Mouse (Mus musculus) left cerebral cortex, postnatal 25 days (tissue): ENCODE data around the gene AY358078. TPM values are rescaled to one million over a fixed set of nuclear protein-coding genes. Genes with fewer than 3 reads are reported as not detected.
"Not testable (repeated sequence)": the region's sequence is repeated elsewhere in the genome, so short reads cannot be mapped to it uniquely, and the experiment has no call there.

Source experiments
- DNase-seq, 2 experiments: peaks; one replicate each; pipeline ENCODE4 v3.0.0; 2022; ENCODE audit warnings: low spot score in 2 of 2, mixed read lengths in 1 of 2
- intact Hi-C: fragments of 180-260 bp; cut with DNase I; formaldehyde crosslinking; loops from one replicate; pipeline ENCODE4 v1.15.1; 2025
- total RNA-seq, 2 experiments: library from RNA; stranded (reverse); gene quantifications; 2 replicates each; pipeline ENCODE4 v1.2.3; 2021

AY358078 gene
- not detected for total RNA-seq

DNA sequence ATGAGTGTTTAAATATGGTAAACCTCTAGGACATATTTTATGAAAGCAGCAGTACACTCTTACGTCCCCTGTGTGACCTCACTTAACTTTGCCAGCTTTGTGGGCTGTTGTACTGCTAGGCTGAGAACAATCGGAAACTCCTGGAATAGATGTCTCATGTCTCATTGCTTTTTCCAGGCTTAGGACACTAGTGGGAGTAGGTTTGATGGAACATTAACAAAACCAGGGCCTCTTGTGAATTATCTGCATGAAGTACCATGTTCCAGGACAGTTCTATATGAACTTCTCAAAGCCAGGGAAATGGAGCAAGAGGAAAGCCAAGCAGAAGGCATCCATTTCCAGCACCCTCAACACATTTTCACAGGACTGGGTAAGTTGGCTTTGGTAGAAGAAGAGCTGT is at the start of gene AY358078:
Gene AY358078, plus strand, starts transcription at position 301 of the 400 bp plus-strand sequence.
- intact Hi-C loops, result no loop called here
- no peak for DNase-seq

DNA sequence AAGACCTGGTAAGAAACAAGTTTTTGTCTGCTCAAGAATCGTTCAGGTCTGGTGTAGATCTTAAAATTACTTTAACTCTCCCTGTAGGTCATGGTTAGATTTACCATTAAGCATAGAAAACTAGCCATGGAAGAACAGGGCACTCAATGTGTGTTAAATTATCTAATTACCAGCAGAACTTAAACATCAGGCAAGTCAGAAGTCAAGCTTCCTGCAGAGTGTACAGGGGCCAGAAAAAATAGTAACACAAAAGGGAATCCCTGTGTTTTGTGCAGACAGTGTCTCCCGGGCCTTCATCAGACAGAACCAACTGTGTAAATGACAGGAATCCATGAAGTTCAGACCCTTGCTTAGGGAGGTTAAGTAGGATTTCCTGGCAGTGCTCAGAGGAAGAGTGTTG is 43.9 kb upstream of the AY358078 start:
- no peak for DNase-seq
- intact Hi-C loops, result loop anchor here (5.0 kb wide), 1 partner anchor 504 kb away; no protein-coding TSS in a partner anchor

GRCm38 (mm10) chr14:51771378-51771777 is 28.5 kb upstream of the AY358078 start:
- intact Hi-C loops, result loop anchor here (10.0 kb wide), 1 partner anchor 53 kb away; no protein-coding TSS in a partner anchor
- DNase-seq, result peak in 1 of 2 experiments; percentile 9

GRCm38 (mm10) chr14:51773490-51773889 is 26.4 kb upstream of the AY358078 start, which contains the start of gene Ang4:
Gene Ang4 (minus strand): TSS chr14:51773590.
- intact Hi-C loops, result loop anchor here (10.0 kb wide), 1 partner anchor 51 kb away; no protein-coding TSS in a partner anchor
- no peak for DNase-seq

GRCm38 (mm10) chr14:51777791-51778190 is 22.1 kb upstream of the AY358078 start:
- DNase-seq, result no peak
- intact Hi-C loops, result loop anchor here (5.0 to 10.0 kb wide), 2 partner anchors 47 to 90 kb away; no protein-coding TSS in a partner anchor

DNA sequence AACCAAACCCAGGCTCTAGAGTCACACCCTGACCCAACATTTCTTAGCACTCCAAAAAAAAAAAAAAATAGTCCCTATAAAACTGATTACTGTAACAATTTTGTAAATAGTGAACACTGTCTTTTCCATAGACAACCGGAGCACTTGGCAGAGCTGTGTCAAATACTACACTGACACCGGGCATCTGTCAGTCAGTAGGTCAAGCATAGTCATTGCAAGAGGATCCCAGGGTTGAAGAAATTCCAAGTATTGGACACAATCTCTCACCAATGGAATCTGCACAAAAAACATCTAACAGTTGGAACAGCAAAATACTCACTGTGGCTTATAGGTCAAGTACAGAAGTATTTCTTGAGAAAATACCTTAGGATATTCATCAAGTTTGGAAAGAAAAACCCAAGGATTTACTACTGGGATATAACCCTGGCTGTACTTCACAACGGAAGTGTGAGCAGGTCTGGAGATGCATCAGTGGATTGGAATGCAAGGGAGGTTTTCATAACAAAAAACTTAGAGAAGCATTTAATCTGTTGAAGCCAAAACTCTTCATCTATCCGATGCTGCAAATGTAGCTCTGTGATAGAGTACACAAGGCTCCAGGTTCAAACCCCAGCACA is 20.9 kb upstream of the AY358078 start:
- no peak for DNase-seq
- intact Hi-C loops, result loop anchor here (5.0 to 10.0 kb wide), 2 partner anchors 46 to 88 kb away; no protein-coding TSS in a partner anchor

DNA sequence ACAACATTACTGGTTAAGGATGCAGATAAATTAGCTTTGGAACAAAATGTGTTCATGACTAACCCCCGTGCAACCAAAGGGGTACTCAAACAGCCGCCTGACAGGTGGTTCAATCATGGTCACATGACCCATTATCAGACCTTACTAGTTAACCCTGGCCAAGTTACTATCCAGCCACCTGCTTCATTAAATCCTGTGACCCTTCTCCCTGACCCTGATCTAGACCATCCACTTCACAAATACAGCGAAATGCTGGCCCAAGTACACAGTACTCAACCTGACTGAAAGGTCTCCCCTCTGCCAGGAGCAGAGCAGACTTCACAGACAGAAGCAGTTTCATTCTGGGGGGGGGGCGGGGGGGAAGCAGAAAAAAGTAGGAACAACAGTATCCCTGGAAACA is 13.5 kb upstream of the AY358078 start:
- no peak for DNase-seq
- intact Hi-C loops, result no loop called here

- intact Hi-C loops, result no loop called here
- no peak for DNase-seq
Observed at GRCm38 (mm10) chr14:51787061-51787460, 12.8 kb upstream of the AY358078 start.

- intact Hi-C loops, result no loop called here
- no peak for DNase-seq
Observed at GRCm38 (mm10) chr14:51789196-51789595, 10.7 kb upstream of the AY358078 start.

- no peak for DNase-seq
- intact Hi-C loops, result no loop called here
Observed at GRCm38 (mm10) chr14:51794106-51794505, 5.7 kb upstream of the AY358078 start.

DNA sequence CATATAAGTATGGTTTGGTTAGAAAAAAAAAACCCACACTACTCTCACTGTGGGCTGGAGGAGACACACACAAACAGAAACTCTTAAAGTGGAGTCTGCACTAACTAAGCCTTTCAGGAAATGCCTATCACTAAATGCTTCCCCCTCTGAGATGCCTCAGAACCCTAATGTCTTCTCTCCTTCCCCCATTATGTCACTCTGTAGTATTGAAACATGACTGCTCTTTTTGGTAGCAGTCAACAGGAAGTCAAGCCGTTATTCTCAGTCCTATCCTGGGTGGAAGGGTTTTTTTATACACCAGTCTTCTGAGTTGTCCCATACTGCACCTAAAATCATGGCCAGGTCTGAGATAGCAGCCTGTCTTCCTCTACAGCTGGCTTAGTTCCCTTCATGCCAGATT is 26.8 kb downstream of the AY358078 start:
- intact Hi-C loops, result loop anchor here (10.0 kb wide), 1 partner anchor 52 kb away; the partner anchor contains the start of gene Ang4
- DNase-seq, result no peak

DNA sequence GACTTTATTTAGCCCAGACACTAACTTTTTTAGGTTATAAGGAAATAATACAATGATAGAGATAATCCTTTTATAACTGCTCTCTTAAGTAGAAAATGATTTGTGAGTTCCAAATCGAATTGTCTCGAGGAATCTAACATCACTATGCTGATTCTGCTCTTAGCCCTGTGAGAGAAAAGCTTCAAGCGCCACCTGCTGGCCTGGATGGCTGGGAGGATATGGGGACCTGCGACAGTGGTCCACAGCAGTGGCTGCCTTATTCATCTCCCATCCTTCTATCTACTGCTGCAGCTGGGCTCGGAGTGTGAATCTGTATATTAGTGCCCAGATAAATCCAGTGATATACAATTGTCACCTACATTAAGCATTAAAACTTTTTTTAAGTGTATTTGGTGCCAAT is 28.0 kb downstream of the AY358078 start:
- intact Hi-C loops, result loop anchor here (10.0 kb wide), 1 partner anchor 53 kb away; the partner anchor contains the start of gene Ang4
- DNase-seq, result peak; percentile 2 to 11

GRCm38 (mm10) chr14:51829188-51829587 is 29.3 kb downstream of the AY358078 start:
- intact Hi-C loops, result loop anchor here (10.0 kb wide), 1 partner anchor 54 kb away; the partner anchor contains the start of gene Ang4
- DNase-seq, result no peak

- peak in 1 of 2 experiments; percentile 16 for DNase-seq
- intact Hi-C loops, result not testable (repeated sequence)
Observed at GRCm38 (mm10) chr14:51838480-51838879, 38.6 kb downstream of the AY358078 start.

- DNase-seq, result no peak
- intact Hi-C loops, result loop anchor here (10.0 kb wide), 1 partner anchor 727 kb away; the partner anchor contains the start of gene Eddm3b
Observed at GRCm38 (mm10) chr14:51842250-51842649, 42.4 kb downstream of the AY358078 start.

- DNase-seq, result no peak
- intact Hi-C loops, result loop anchor here (10.0 kb wide), 1 partner anchor 728 kb away; the partner anchor contains the start of gene Eddm3b
Observed at GRCm38 (mm10) chr14:51842781-51843180, 42.9 kb downstream of the AY358078 start.

DNA sequence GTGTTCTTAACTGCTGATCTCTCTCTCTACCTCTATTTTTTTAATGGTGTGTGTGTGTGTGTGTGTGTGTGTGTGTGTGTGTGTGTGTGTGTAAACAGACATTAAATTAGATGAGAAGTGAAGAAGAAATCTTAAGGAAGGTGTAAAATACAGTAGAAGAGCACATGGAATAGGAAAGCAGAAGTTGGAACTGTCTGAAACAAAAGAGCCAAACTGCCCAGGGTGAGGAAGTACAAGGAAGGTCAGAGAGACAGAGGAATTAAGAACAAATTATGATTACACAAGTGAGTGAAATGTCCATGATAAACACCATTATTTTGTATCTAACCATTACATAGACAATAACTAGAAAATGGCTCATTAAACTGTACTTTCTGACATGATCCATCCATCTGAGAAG is 44.0 kb downstream of the AY358078 start:
- no peak for DNase-seq

GRCm38 (mm10) chr14:51846566-51846965 is 46.7 kb downstream of the AY358078 start:
- intact Hi-C loops, result loop anchor here (10.0 kb wide), 1 partner anchor 732 kb away; the partner anchor contains the start of gene Eddm3b
- no peak for DNase-seq

More for the DNA sequence above, 44.0 kb downstream of the AY358078 start:
- intact Hi-C loops, result loop anchor here (10.0 kb wide), 1 partner anchor 729 kb away; the partner anchor contains the start of gene Eddm3b

- intact Hi-C loops, DNase-seq: not testable (repeated sequence)
Observed at GRCm38 (mm10) chr14:51851006-51851405, 51.2 kb downstream of the AY358078 start.

DNA sequence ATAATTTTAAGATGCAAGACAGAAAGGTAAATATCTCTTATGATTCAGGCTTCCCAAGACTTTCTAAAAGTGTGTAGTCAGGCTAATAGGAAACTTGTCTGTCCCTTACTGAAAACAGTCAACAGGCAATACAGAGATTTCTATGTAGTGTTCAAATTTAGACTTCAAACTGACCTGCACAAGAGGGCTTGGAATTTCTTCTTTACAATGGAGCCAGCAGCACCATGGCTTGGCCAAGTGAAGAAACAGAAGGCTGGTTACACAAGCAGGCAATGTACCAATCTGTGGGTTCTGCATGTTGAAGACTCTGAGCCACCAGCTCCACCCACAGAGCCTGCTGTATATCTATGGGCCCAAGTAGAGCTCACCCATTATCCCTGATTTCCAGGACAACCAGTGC is 53.6 kb downstream of the AY358078 start, which contains the start of gene Ear6:
Gene Ear6, plus strand, starts transcription at position 301 of the 400 bp plus-strand sequence.
- no peak for DNase-seq
- intact Hi-C loops, result no loop called here

GRCm38 (mm10) chr14:51855280-51855679 is 55.4 kb downstream of the AY358078 start:
- DNase-seq, intact Hi-C loops: not testable (repeated sequence)
